Comparison of ENCODE assay signal across 7 mouse cellular contexts in the genomic region with DNA sequence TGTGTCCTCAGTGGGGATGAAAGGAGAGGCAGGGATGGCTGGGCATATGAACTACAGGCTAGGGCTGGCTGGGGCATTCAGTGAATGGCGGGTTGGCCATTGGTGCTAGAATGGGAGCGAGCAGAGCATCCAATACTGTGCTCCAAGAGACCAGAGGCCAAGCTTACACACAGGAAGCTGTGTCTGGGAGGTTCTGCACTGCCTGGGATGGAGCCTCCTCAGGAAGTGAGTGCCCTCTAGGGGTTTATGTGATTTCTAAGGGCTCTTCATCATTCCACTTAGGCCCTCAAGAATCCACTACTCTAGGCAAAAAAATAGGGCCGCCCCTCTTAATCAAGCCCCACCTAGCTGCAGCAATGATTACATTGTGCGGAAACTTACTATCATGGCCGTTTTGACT.
DNase-seq lines count a peak whose midpoint lies in the region; ATAC-seq and TF ChIP-seq lines count a peak whose summit lies in the region.

No protein-coding gene starts in this region.

- peak; percentile 39; the same call in 1 of the 2 replicates for TF ChIP-seq CTCF in liver, adult 2 months (IDR thresholded peaks at IDR 0.05; ENCODE audit: low read depth, low read length)
- peak; percentile 55 for TF ChIP-seq CTCF in midbrain, postnatal 0 days (IDR thresholded peaks at IDR 0.05)
- TF ChIP-seq CTCF in thymus, adult 2 months (IDR thresholded peaks at IDR 0.05; ENCODE audit: borderline replicate concordance, control insufficient read depth, extremely low read depth, insufficient read depth, low read length, poor library complexity) = no peak

- 71% methylated on average over 5 of the region's 5 CpGs for WGBS in liver, adult 2 months
- WGBS in liver, embryonic 12.5 days (ENCODE audit: insufficient replicate concordance) = 62% methylated on average over 5 of the region's 5 CpGs
- WGBS in forebrain, embryonic 13.5 days = 78% methylated on average over 5 of the region's 5 CpGs
- WGBS in kidney, embryonic 15.5 days = 84% methylated on average over 5 of the region's 5 CpGs
- 83% methylated on average over 5 of the region's 5 CpGs for WGBS in midbrain, postnatal 0 days
- 93% methylated on average over 5 of the region's 5 CpGs for WGBS in thymus, adult 2 months

- TF ChIP-seq POLR2A in liver, adult 2 months (IDR thresholded peaks at IDR 0.05; ENCODE audit: extremely low read depth, insufficient read depth, low read length) = no peak
- no peak for TF ChIP-seq POLR2A in thymus, adult 2 months (IDR thresholded peaks at IDR 0.05; ENCODE audit: control insufficient read depth, extremely low read depth, insufficient read depth, low read length, poor library complexity)

- H3K4me1 ChIP-seq in liver, adult 2 months (ENCODE audit: control insufficient read depth, insufficient read depth, low read length) = no peaks in the 10 kb centered on the region
- H3K4me1 ChIP-seq in liver, embryonic 12.5 days = peaks cover 55% of the 10 kb centered on the region
- no peaks in the 10 kb centered on the region for H3K4me1 ChIP-seq in forebrain, embryonic 13.5 days
- H3K4me1 ChIP-seq in kidney, embryonic 15.5 days = peaks cover 15% of the 10 kb centered on the region
- no peaks in the 10 kb centered on the region for H3K4me1 ChIP-seq in midbrain, postnatal 0 days (ENCODE audit: insufficient read depth, low read length)
- no peaks in the 10 kb centered on the region; the same call in 1 of the 2 replicates for H3K4me1 ChIP-seq in thymus, adult 2 months (replicated peaks; ENCODE audit: control insufficient read depth, insufficient read depth, low read length)

- no peak overlapping the region for H3K27ac ChIP-seq in liver, adult 2 months (replicated peaks; ENCODE audit: insufficient read depth, low read depth, low read length)
- H3K27ac ChIP-seq in liver, embryonic 12.5 days = no peak overlapping the region
- H3K27ac ChIP-seq in forebrain, embryonic 13.5 days = no peak overlapping the region
- H3K27ac ChIP-seq in kidney, embryonic 15.5 days = no peak overlapping the region
- H3K27ac ChIP-seq in midbrain, postnatal 0 days (ENCODE audit: low read depth, low read length) = no peak overlapping the region
- H3K27ac ChIP-seq in thymus, adult 2 months (ENCODE audit: control insufficient read depth, insufficient read depth, low read length) = no peak overlapping the region

- H3K79me2 ChIP-seq in liver, adult 2 months (ENCODE audit: control insufficient read depth, insufficient read depth, low read length) = no peaks in the 10 kb centered on the region

- H3K4me3 ChIP-seq in liver, adult 2 months (ENCODE audit: insufficient read depth, low read depth, low read length) = no peak overlapping the region
- H3K4me3 ChIP-seq in liver, embryonic 12.5 days = no peak overlapping the region
- H3K4me3 ChIP-seq in forebrain, embryonic 13.5 days = no peak overlapping the region
- no peak overlapping the region for H3K4me3 ChIP-seq in kidney, embryonic 15.5 days (replicated peaks)
- no peak overlapping the region for H3K4me3 ChIP-seq in midbrain, postnatal 0 days (ENCODE audit: low read depth, low read length)
- no peak overlapping the region for H3K4me3 ChIP-seq in thymus, adult 2 months (ENCODE audit: control insufficient read depth, insufficient read depth, low read length)

- no peak for DNase-seq in liver, adult 2 months (ENCODE audit: extremely low read depth, low read depth, low spot score)
- peak; percentile 37 for DNase-seq in midbrain, postnatal 0 days (ENCODE audit: low spot score)
- no peak for DNase-seq in cerebellum, adult 11-12 months
- no peak for DNase-seq in thymus, adult 2 months

- H3K9me3 ChIP-seq in liver, embryonic 12.5 days (replicated peaks) = no peaks in the 10 kb centered on the region
- no peaks in the 10 kb centered on the region for H3K9me3 ChIP-seq in forebrain, embryonic 13.5 days (replicated peaks)
- no peaks in the 10 kb centered on the region for H3K9me3 ChIP-seq in kidney, embryonic 15.5 days (replicated peaks)
- H3K9me3 ChIP-seq in midbrain, postnatal 0 days (ENCODE audit: low read length) = no peaks in the 10 kb centered on the region

- H3K4me2 ChIP-seq in liver, embryonic 12.5 days = no peak overlapping the region
- H3K4me2 ChIP-seq in forebrain, embryonic 13.5 days = no peak overlapping the region
- no peak overlapping the region for H3K4me2 ChIP-seq in kidney, embryonic 15.5 days
- no peak overlapping the region for H3K4me2 ChIP-seq in midbrain, postnatal 0 days (ENCODE audit: low read depth, low read length, poor library complexity, severe bottlenecking)

- peaks cover 1% of the 10 kb centered on the region; the same call in 1 of the 2 replicates for H3K36me3 ChIP-seq in liver, adult 2 months (ENCODE audit: control insufficient read depth, insufficient read depth, low read length)
- no peaks in the 10 kb centered on the region for H3K36me3 ChIP-seq in liver, embryonic 12.5 days
- H3K36me3 ChIP-seq in forebrain, embryonic 13.5 days (ENCODE audit: poor library complexity, severe bottlenecking) = no peaks in the 10 kb centered on the region
- H3K36me3 ChIP-seq in kidney, embryonic 15.5 days = peaks cover 4% of the 10 kb centered on the region
- no peaks in the 10 kb centered on the region for H3K36me3 ChIP-seq in midbrain, postnatal 0 days (ENCODE audit: insufficient read depth, low read length)
- H3K36me3 ChIP-seq in thymus, adult 2 months (ENCODE audit: control insufficient read depth, insufficient read depth, low read length) = no peaks in the 10 kb centered on the region

- no peak for ATAC-seq in liver, embryonic 12.5 days
- ATAC-seq in forebrain, embryonic 13.5 days = peak; percentile 73
- ATAC-seq in kidney, embryonic 15.5 days (replicated peaks; ENCODE audit: low FRiP score) = 0 out of 2 replicates have a peak, but pooled peaks have one; percentile 44
- 0 out of 2 replicates have a peak, but pooled peaks have one; percentile 40 for ATAC-seq in midbrain, postnatal 0 days (ENCODE audit: low FRiP score)

- H3K27me3 ChIP-seq in liver, adult 2 months (ENCODE audit: control insufficient read depth, insufficient read depth, low read length) = no peaks in the 10 kb centered on the region
- no peaks in the 10 kb centered on the region for H3K27me3 ChIP-seq in liver, embryonic 12.5 days (replicated peaks)
- H3K27me3 ChIP-seq in forebrain, embryonic 13.5 days = no peaks in the 10 kb centered on the region
- no peaks in the 10 kb centered on the region for H3K27me3 ChIP-seq in kidney, embryonic 15.5 days
- no peaks in the 10 kb centered on the region for H3K27me3 ChIP-seq in midbrain, postnatal 0 days (ENCODE audit: insufficient read depth, low read length)
- no peaks in the 10 kb centered on the region for H3K27me3 ChIP-seq in thymus, adult 2 months (ENCODE audit: control insufficient read depth, insufficient read depth, low read length)

- H3K9ac ChIP-seq in liver, adult 2 months (ENCODE audit: low read depth, low read length) = no peak overlapping the region
- no peak overlapping the region for H3K9ac ChIP-seq in liver, embryonic 12.5 days
- H3K9ac ChIP-seq in forebrain, embryonic 13.5 days = no peak overlapping the region
- H3K9ac ChIP-seq in kidney, embryonic 15.5 days = no peak overlapping the region
- no peak overlapping the region for H3K9ac ChIP-seq in midbrain, postnatal 0 days (replicated peaks; ENCODE audit: low read length, poor library complexity, severe bottlenecking)
